Mouse (Mus musculus) CD4-positive helper T cell, adult 2 months (primary cell): ENCODE measurements around the gene Pam.

Experiments used
- DNase-seq: peaks from one replicate; pipeline ENCODE4 v3.0.0-alpha.2; 2012; ENCODE audit warnings: low read depth, missing footprints, low spot score

The Pam gene

DNA sequence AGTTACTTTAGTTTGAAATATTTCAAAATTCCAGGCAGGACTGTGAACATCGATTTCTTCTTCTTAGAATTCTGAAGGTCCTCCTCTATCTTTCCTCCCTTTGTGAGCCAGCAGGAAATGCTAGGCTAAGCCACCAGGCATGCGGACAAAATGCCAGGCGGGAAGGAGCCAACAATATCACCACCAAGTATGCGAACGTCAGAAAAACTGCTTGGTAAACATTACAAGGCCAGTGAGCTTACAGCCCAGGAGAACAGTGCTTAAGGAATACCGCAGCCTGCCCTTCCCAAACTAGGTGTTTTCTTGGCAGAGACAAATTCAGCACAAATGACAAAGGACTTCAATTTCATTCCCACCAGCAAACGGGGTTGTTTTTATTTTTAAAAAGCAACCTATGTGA, 15.8 kb downstream of the Pam start:
- DNase-seq, result no peak

DNA sequence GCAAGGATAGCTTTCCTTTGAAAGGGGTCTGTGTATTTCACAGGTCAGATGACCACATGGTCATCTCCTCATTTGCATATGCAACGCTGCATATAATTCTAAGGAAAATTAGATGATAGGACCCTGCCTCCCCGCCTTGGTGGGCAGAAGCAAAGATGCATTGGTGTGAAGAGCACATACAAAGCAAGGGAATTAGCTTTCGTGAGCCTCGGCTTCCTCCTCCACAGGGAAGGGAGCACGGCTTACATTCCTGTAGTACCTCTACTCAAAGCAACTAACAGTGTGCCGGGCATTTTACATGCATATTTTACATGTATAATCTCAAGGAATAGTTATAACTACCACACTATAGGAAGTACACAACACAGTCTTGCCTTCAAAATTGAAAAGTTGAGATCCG, 16.7 kb downstream of the Pam start:
- DNase-seq, result no peak

DNA sequence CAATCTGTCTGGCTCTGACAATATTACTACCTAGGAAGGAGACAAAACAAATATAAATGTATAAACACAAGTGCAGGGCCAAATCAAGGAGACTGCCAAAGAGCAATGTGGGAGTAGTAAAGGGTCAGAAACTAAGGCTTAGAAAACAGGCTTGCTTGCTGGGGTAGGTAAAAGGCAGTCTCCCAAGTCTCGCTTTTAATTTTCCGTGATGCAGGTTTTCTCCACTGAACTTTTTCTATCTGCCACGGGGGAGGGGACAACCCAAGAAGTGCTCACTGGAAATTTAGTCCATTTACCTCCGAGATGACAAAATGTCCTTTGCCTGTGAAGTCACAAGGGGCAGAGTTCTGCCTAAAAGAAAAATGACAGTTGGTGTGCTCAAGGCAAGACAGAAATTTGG, 21.6 kb downstream of the Pam start:
- DNase-seq, result no peak

DNA sequence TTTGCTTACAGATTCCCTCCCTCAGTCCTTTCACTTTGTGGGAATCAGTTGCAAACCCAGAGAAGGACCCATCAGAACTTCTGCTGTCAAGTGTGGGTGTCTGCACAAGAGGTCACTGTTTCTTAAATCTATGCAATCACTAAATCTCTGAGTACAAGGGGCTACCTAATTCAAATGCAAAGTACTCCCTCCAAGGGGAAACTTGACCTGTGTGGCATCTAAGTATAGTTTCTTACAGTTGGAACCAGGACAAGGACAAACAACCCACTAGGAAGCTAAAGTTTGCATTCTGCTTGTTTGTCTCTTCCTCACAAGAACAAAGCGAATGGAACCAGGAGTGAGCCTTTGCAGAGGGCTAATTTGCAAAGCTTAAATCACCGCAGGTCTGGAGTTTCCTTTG, 22.3 kb downstream of the Pam start:
- no peak for DNase-seq

DNA sequence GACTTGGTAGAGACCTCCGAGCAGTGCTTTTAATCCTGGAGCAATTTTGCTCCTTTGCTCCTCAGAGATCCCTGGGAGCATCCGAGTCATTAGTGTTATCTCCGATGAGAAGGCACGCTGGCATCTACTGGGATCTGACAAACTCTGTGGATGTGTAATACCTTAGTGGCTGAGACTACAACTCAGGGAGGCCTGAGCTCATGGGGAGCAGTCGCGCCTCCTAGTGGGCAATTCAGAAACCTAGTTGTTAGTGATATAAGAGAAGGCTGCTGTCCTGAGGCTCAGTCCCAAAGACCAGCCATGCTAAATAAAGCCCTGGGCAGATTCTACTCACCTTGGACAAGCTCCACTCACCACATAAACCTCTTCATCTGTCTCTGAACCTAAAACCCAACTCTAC, 23.4 kb downstream of the Pam start:
- peak; percentile 10 for DNase-seq

DNA sequence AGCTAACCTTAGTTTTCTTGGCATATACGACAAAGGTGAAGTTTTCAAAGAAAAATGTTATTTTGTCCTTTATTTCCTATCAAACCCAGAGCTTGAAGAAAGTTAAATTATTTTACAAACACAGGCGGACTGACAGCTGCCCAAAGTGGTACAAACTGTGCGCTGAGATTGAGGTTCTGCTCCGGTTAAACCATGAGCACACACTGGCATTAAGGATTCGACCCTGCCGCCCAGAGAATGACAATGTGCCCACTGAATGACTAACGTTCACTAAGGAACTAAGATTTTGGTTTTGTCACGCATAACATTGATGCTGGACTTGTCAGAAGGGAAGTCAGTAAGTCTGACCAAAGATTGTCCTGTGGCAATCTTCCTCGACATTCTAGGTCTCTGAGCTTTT, 24.0 kb downstream of the Pam start:
- no peak for DNase-seq

DNA sequence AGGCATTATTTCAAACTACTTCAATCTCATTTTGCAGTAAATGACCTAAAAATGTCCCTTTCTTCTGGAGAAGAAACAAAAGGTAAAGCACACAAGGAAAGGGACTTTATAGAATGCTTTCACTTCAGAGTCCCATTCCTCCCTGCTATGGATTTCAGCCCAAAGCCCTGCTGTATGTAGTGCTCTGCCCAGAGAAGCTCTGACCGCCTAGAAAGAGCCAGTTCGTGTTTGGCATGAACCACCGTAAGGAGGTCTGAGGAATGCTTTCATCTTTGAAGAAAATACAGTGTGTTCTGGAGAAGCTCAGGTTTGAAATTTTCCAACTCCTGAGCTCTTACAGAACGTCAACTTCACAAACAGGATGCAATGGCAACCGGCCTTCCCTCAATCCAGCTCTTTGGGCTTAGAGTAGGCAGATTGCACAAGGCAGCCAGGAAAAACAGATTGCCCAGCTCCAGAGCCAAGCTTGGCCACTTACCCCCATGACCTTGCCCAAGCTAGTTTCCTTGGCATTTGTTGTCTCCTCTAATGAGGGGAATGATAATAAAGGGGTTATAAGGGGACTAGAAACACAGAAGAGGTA, 24.6 kb downstream of the Pam start:
- no peak for DNase-seq

DNA sequence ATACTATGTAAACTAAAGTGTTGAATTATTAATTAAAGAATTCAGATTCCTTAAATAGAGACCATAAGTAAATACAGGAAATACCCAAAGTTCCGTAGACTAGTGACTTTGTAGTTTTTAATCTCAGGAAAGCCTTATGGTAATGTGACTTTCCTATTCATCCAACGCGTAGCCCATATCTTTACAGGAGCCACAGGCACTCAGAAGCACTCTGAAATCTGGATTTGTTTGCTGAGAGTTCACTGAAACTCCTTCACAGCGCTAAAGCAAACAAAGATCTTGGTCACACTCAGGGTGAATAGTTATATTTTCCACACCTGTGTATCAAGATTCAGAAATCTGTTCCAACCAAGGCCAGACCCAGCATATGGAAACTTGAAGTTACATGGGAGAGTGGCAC, 27.3 kb downstream of the Pam start:
- DNase-seq, result no peak

DNA sequence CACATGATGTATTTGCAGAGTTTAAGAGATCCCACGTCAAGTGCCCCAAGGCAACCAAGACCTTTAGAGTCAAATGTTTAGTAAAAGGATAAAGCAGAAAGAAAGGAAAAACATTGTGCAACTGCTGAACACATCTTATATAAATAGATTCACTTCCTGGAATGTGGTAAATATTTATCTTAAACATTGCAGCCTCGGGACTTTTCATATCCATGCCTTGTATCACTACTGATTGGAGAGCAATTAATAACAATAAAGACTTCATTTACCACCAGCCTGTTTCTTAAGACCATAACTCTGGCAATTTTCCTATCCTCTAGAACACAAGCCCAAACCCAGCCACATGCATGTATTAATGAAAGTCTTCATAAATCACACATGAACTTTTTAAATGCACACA, 33.4 kb downstream of the Pam start:
- DNase-seq, result no peak

DNA sequence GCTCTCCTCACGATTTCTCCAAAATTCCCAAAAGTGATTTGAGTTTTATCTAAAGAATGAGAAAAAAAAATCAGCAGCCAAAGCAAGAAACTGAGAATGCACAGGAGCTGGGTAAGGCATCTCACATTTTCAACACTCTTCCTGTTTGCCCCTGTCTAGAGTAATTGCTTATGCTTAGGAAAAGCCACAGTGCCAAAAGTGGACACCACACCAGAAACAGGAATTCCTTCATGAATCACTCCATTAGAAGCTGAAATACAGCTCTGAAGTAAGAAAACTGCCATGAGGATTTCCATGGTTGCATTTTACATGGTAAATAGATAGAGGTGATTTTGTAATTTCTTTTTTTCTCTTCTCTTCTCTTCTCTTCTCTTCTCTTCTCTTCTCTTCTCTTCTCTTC, 36.0 kb downstream of the Pam start:
- no peak for DNase-seq

DNA sequence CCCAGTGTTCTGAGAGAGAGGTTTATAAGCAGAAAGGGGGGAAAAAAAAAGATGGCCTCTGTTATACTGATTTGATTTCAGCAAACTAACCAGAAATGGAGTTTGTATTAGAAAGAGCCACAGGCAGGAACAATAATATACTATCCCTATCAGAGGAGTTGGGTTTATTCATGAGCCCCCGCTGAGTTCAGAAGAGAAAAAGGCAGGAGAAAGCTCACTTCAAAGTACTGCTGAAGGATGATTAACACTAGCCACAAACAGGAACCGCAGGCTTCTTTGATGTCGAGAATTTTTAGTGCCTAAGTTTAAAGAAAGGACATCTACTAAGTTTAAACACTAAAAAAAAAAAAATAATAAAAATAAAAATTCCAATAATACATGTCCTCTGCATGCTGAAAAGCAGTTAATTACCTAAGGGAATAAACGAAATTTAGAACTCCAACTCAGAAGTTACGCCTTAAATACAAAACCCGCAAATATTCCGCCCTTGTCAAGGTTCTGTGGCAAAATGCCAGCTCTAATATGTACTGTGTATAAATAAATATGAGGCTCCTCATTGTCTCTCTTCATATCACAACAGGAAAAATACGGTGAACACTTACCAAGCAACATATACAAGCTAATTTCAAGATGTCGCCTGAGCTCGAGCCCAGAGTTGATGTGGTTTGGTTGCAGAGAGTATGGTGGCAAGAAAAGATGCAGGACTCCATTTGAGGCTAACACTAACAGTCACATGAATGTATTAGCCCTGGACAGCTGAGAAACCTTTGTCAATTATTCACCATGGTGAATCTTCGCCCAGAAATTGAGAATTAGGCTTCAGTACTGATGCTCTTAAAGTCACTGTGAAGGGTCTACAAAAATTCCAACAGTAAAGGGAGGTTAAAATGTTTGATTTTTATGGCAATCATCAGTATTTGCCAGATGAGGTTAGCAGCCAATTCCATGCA, 38.2 kb downstream of the Pam start:
- DNase-seq, result no peak

DNA sequence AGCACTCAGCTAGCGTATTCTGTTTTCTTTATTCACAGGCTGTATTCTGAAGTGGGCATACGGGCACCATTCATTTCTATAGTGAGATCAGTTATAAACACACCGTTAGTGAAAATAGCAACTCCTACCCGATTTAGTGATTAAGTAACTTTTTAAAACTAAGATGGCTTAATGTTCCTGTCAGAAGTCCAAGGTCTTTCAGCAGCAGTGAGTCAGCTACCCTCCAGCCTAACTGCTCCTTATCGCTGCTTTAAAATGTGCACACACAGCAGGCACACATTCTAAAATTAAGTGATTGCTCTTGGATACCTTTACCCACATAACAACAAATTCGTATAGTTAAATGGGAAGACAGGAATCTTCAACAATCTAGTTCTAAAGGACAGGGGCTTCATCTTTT, 39.2 kb downstream of the Pam start:
- DNase-seq, result no peak

DNA sequence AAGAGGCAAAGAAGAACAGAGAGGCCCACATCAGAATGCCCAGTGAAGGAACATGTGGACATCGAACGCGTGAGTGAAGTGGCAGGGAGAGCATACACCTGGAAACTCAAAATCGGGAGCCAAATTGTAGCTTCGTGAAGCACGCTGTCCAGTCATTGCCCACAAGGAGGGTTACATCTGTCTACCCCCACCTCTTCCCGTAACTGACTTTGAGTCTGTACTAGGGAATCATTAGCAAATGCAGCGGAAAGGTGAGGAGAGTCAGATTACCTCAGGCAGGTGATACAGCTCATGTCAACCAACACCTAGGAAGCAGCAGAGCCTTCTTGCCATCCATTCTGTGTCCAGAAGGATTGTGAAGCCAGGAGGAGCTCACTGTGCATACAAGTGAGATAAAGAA, 39.9 kb downstream of the Pam start:
- no peak for DNase-seq

DNA sequence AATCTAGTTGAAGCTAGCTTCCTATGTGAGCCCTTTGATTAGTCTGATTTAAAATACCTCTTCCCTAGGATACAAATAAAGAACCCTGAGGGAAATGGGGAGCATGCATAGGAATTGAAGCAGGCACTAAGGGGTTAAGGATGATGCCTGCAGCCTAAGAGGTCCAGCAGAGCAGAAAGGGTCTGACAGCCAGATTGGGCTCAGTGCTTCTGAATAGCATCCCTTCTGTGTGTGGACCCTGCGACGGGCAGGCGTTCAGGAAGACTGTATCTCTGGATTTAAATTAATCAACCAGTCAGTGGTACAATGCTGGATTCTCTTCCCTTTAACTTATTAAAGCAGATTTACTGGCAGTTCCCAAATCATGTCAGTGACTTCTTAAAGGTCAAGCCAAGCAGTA, 41.5 kb downstream of the Pam start:
- no peak for DNase-seq

DNA sequence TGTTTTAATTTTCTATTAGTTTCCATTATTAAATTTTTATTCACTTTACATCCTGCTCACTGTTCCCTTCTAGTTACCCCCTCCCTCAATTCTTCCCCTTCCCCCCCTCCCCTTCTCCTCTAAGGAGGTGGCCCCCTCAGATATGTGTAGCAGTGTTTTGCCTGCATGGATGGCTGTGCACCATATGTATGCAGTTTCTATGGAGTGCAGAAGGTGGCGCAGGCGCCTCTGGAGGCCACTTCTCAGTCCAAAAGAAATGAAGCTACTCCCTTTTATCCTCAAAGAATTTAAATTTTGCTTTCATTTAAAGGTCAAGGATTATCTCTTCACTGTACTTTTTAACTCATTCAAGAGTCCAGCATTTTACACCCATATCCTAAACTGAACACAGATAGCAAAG, 42.0 kb downstream of the Pam start:
- no peak for DNase-seq

DNA sequence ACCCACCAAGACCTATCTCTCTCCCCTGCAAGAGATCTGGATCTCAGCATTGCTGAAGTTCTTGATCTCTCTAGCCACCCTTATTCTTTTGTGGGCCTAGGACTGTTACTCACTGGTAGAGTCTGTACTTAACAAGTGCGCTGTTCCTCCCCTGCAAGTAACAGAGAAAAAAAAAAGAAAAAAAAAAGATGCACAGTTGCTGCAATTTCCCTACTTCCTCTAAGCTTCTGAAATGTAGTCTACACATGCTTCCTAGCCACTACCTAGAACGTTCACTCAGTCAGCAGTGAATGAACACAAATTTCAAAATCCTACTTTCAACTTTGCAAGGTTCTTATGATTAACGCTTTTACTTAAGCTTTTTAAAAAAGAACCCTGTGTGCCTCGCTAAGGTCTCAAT, 42.7 kb downstream of the Pam start:
- no peak for DNase-seq

DNA sequence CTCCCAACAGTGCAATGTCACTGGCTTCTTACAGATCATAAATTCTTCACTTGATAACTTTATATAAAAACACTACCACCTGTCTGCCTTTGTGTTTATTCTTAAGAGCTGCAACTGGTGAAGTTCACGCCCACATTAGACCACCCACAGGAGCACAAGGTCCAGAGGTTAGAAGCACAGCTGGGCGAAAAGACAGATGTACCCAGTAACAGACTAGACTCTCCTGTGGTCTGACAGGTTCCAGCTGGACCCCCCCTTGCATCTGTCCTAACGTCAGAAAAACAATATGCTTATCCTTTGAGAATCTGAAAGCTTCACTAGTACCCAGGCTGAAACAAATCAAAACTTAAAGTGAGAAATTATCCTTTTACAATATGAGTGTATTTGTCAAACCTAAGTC, 44.4 kb downstream of the Pam start:
- DNase-seq, result no peak

DNA sequence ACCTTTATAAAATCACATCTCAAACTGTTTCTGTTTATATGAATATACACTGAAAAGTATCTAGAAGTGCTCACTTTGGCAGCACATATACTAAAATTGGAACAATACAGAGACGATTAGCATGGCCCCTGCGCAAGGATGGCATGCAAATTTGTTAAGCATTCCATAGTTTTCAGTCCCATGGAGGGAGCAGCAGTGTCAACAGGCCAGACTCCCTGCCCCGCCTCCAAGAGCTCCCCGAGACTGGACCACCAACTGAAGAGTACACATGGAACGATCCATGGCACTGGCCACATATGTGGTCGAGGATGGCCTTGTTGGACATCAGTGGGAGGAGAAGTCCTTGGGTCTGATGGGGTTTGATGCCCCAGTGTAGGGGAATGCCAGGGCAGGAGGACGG, 45.7 kb downstream of the Pam start:
- DNase-seq, result no peak

DNA sequence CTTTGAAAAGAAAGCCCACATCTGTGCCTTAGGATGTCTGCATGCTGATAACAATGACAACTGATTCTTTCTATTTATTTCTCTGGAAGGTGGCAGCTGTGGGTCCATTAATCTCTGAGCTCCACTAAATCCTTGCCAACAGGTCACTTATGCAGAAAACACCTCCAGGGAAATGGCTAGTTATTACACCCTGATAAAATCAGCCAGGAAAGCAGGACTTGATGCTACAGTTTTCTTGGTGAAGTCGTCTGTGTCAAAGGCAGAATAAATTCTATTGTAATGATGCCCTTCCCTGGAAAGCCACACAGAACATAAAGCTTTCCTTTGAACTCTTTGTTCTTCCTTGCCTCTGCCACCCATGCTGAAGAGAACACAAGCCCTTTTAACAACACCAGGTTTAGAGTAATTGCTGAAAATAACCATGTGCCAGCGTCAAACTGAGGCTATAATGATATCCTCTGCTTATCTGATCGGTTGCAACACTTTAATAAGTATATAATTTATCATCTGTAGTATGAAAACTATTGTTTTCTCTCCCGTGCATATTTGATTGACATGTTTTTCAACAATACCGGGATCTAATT, 47.1 kb downstream of the Pam start:
- DNase-seq, result no peak

DNA sequence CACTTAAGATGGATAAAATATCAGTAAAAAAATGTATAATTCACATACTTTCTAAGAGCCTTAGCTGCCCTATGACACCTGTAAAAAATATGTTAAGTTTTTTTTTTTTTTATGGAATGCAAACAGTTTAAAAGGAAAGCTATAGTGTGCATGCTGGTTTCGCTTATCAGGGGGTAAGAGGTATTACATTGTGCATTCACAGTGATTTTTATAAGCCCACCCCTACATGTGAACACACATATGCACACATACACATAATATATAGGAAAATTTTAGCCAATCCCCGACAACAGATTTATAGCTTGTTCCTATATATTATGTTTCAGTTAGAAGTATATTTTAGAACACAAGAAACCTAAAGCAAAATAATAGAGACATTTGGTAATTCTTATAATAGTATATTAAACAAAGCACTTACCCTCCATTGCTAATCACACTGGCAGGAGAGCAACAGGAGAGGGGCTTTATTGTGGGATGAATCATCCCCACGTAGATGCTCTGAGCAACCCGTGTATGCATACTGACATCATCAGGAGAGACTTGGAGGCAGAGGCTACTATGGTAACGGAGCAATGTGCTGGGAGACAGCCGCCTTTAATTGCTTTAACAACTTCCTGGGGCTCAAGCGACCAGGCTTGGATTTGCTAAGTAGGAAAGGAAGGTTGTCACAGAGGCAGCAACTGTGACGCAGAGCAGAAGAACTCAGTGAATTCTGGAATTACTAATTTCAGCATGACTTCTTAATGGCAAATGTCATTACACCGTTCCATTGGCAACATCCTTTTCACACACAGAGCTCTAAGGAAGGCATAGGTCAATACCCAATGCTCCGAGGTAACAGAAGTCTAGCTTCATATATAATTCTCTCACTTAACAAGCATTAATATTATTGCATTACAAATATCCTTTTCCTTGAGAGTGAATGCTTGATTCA, 47.9 kb downstream of the Pam start:
- DNase-seq, result no peak

DNA sequence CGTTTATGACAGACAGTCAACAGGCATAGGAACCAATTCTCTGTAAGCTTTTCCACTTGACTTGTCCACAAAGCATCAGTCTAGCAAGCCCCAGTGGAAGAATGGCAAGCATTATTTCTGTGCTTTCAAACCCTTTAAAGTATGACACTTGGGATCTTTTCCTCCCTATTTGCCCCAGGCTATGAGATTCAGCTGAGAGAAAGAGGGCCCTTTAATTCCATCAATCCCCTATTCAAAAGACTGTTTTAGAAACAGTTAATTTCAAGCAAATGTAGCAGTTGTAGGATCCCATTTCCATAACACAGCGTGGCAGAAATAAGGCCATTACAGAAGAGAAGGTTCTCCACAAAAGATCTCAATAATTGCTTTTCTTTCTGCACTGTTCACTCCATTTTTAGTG, 53.0 kb downstream of the Pam start:
- no peak for DNase-seq

DNA sequence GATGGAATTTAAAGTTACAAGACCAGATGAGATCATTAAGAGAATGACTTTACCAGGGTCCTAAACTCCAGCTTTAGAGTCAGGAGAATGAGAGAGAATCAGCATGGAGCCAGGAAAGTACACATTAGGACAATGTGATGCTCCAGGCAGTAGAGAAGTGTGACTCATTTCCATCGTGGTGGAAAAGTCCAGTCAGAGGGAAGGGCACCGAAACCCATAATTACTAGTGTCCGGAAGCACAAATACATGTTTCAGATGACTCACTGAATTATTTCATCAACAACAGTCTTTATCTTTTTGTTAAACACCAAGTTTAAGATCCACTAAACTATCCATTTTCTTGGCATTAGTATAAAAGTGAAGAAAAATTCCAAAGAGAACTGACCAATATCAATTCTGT, 57.2 kb downstream of the Pam start:
- no peak for DNase-seq
